Mouse (Mus musculus) gastrocnemius, postnatal 4 days (tissue): ENCODE measurements around the gene Fam69a. TPM values are rescaled to one million over a fixed set of nuclear protein-coding genes. Genes with fewer than 3 reads are reported as not detected.
"Not testable (repeated sequence)": the region's sequence is repeated elsewhere in the genome, so short reads cannot be mapped to it uniquely, and the experiment has no call there.

Experiments used
- DNase-seq, 2 experiments: peaks; one replicate each; pipeline ENCODE4 v3.0.0; 2021 to 2022; ENCODE audit warnings: low spot score in 2 of 2, mixed read lengths in 2 of 2
- total RNA-seq, 2 experiments: library from RNA; stranded (reverse); gene quantifications; 2 replicates each; pipeline ENCODE4 v1.2.3; 2021

The Fam69a gene
- total RNA-seq, 2 experiments from 2014 or later, result 40.2 to 49.6 TPM

DNA sequence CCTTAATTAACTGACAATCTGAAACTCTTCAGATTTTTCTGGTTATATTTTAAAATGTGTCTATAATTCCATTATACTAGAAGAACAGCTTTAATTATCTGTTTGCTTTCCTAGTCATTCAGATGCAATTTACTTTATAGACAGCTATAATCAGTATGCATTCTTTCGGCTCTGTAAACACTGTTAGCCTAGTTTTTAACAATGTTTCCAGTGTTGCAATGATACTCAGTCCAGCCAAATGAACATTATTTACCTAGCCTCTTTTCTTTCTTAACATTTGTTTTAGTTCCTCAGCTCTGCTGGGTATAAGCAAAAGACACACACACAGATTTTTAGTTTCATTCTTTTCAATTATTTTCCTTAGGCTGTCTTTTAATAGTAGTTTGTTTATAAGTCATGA lies 38.0 kb downstream of the Fam69a start:
- no peak for DNase-seq

GRCm38 (mm10) chr5:107947548-107947947 lies 39.3 kb downstream of the Fam69a start:
- no peak for DNase-seq

- DNase-seq, result no peak
These were observed 40.4 kb downstream of the Fam69a start for GRCm38 (mm10) chr5:107946475-107946874.

DNA sequence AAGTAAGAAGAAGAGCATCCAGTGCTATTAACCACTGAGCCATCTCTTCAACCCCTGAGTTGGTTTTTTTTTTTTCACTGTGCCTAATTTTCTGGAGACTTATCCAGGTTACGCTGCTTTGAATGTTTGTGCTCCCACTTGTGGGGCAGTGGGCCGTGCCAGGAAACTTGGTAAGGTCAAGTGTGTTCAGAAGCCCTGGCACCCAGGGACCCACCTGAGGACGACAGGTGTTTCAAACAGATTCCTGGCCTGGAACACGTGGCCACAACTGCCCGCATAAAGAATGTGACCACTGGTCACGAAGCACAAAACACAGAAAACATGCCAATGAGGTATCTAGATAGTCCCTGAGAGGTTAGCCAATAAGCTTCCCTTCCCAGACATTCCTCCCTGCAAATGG lies 43.4 kb downstream of the Fam69a start:
- DNase-seq, result no peak

DNA sequence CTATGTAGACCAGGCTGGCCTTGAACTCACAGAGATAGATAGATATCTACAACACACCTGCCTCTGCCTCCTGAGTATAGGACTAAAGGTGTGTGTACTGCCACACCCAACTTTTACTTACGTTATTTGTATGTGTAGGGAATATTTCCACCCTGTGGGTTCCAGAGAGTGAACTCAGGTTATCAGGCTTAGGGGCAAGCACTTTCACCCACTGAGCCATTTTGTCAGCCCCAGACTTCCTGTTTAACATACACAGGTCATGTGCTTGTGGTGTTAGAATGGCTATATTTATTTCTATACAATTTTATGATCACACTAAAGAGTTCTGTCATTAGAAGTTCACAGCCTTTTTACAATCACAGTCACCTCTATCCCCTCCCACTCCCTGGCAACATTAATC lies 43.9 kb downstream of the Fam69a start:
- DNase-seq, result no peak

- no peak for DNase-seq
These were observed 45.7 kb downstream of the Fam69a start for GRCm38 (mm10) chr5:107941222-107941621.

DNA sequence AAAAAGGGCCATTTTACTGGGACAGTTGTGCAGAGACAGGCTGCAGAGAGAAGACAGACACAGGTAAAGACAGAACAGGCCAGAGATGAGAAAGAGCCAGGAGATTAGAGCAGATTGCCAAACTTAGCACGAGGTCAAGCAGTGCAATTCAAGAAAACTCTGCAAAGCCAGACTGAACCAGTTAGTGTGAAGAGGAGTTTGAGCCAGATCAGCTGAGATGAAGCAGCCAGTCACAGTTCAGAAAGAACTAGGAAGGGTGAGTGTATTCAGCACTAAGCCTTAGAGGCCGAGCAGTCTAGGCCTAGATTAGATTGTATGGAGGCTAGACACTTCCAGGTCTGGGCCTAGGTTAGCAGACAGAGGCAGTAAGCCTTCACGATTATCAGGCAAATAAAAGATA lies 47.2 kb downstream of the Fam69a start:
- no peak for DNase-seq

GRCm38 (mm10) chr5:107938886-107939285 lies 48.0 kb downstream of the Fam69a start:
- no peak for DNase-seq

GRCm38 (mm10) chr5:107938483-107938882 lies 48.4 kb downstream of the Fam69a start:
- DNase-seq, result not testable (repeated sequence)

DNA sequence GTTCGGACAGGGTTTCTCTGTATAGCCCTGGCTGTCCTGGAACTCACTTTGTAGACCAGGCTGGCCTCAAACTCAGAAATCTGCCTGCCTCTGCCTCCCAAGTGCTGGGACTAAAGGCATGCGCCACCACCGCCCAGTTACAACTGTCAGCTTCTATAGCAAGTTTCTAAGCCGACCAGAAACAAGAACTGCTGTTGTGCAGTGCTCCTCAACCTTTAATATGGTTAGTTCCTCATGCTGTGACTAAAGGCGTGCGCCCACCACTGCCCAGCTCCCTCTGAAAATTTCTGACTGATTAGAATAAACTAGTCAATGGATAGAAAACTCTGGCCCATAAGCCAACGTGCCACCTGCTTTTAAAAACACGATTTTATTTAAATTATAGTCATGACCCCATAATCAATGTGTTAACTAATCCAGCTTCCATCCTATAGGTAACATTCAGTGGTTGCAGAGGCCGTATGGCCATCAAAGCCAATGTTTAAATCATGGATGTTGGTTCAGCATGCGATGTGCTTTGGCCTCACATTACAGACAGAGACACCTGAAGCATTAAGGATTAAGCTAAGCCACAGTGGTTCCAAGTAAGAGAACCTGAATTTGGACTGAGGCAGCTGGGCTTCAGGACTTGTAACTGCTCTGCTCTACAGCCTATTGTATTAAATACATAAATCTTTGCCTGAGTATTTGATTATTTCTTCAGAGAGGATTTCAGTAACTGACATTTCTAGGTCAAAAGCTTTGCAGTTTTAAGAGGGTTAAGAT lies 50.1 kb downstream of the Fam69a start:
- DNase-seq, result no peak

DNA sequence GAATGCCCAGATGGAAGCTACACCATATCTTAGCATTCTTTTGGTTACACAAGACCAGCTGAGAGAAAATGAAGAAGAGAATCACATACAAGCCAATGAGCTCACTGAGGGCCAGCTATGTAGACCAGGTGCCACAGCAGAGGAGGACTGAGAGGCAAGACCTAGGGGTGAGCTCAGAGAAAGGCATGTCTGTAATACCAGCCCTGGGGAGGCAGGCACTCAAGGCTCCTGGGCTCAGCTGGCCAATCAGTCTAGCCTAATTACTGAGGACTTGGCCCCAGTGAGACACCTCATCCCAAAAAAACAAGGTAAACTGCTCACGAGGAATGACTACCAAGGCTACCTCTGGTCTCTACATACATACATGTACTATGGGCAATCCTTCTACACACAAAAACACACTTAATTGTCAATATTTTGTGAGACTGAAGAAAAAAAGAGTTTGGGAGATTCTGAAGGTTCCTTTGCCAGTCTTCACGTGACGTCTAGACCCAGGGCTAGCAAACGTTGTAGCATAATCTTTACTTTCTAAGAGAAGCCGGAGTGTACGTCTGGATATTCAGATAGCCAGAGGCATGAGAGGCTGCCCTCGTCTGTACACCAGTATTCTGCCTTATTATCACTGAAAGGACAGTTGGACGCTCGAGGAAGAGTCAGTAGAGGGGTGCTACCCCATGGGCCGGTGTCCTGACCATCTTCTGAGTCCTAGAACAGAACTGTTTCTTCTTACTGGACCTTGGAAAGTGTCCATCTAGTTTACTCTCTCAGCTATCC lies 51.9 kb downstream of the Fam69a start:
- DNase-seq, result no peak

GRCm38 (mm10) chr5:107933202-107933974 lies 53.5 kb downstream of the Fam69a start:
- DNase-seq, result no peak

DNA sequence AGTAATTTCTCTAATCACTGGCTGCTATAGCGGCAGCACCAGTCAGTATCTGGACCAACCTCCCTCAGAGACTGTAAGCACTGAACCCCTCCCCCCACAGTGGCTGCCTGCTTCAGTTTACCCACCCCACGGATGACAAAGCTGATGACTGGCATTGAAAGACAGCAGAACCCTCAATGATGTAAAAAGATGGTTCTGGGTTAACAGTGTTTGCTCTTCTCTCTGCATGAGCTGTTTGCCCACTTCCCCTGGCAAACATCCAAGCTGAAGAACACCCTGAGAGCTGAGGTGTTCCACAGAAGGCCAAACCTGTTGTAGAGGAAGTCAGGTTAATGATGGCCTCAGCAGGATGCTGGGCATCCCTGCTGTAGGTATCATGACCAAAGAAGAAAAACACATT lies 54.3 kb downstream of the Fam69a start:
- DNase-seq, result no peak

- DNase-seq, result no peak
These were observed 60.2 kb downstream of the Fam69a start for GRCm38 (mm10) chr5:107926550-107927249.

DNA sequence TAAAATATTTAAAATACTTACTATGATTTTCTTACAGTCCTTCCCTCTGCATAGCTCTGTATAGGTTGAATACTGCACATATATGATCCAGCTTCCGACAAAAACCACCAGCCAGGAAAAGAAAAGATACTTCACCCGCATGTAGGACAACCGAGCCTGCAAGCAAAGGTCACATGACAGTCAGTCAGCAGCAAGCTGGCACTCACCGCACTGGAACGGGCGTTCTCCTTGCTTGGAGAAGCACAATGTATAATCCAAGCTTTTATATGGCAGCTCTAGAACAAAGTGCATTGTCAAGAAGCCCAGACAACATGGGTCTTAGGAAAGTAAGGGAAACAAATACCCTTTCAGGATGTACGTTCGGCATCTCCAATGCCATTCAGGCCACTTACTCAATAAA lies 62.3 kb downstream of the Fam69a start:
- no peak for DNase-seq

GRCm38 (mm10) chr5:107922836-107923235 lies 64.0 kb downstream of the Fam69a start:
- DNase-seq, result no peak

- no peak for DNase-seq
These were observed 65.3 kb downstream of the Fam69a start for GRCm38 (mm10) chr5:107921400-107922252.

GRCm38 (mm10) chr5:107915280-107915679 lies 71.6 kb downstream of the Fam69a start:
- DNase-seq, result no peak

- DNase-seq, result no peak
These were observed 75.9 kb downstream of the Fam69a start for GRCm38 (mm10) chr5:107911012-107911411.

- DNase-seq, result no peak
These were observed 76.7 kb downstream of the Fam69a start for GRCm38 (mm10) chr5:107910084-107910616.
